Mouse (Mus musculus): ENCODE data around the gene Sh3pxd2a.

DNA sequence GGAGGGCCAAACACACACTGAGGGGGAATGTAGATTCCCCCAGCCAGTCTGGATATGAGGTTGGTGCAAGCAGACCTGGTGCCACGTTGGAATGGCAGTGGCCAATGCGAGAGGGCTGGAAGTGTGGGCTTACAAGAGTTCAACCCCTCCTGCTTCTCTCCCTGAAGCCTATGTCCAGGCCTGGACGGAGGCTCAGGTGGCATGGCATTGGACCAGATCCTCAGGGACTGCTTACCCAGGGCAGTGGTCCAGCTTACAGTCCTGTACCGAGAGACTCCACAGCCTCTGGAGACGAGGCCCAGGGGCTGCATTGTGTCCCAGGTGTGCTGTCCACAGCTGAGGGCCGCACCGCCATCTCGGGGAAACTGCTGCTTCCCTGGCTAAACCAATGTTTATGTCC lies 218.7 kb downstream of the Sh3pxd2a start:
- TF ChIP-seq CTCF (IDR thresholded peaks at IDR 0.05; ENCODE audit: low read depth) (no peak), EP300 (IDR thresholded peaks at IDR 0.05; ENCODE audit: low read depth) (no peak)

All from heart, postnatal 0 days (tissue).